Mouse (Mus musculus) embryo, embryonic 11 days (tissue): ENCODE results near the gene Txnip.
"Not testable (repeated sequence)": the region's sequence is repeated elsewhere in the genome, so short reads cannot be mapped to it uniquely, and the experiment has no call there.

ENCODE experiments used
- DNase-seq: peaks from one replicate; pipeline ENCODE4 v3.0.0-alpha.2; 2015

Txnip gene

DNA sequence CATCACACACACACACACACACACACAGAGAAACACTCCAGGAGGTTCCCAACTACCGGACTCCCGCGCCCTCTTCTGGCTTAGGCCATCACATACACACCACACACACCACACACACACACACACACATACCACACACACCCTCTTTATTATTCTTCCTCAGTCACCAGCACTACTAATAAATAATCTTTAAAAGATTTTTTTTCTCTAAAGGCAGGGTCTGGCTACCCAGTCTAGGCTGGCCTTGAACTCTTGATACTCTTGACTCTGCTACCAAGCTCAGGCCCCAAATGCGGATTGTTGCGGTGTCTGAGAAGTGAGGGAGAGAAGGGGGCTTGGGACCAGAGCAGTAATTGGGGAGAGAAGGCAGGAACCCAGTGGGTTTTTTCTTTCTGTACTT is 37.1 kb downstream of the Txnip start:
- DNase-seq = no peak

DNA sequence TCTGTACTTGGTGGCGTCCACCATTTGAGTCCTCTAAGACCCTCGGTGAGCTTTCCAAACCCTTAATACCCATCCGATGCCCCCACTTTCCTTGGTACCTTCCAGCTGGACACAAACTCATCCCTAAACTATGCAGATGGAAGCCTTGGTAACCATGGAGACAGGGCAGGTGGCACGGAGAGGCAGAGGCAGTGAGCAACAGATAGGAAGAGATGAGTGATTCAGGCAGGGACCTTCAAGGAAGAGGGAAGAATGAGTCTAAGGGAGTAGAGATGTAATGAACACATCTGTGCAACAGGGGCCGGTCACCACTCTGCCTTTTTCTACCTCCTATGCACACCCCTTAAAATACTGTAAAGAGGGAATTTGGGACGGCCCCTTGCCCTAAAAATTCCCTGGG is 37.9 kb downstream of the Txnip start:
- no peak for DNase-seq

- DNase-seq = no peak
Observed at GRCm38 (mm10) chr3:96596228-96596707, 38.5 kb downstream of the Txnip start, which contains the start of gene Ankrd34a. Gene Ankrd34a, plus strand, starts transcription at chr3:96596636.

GRCm38 (mm10) chr3:96596855-96597254 is 39.1 kb downstream of the Txnip start:
- DNase-seq = no peak

GRCm38 (mm10) chr3:96597435-96597891 is 39.7 kb downstream of the Txnip start:
- peak; percentile 73 for DNase-seq

DNA sequence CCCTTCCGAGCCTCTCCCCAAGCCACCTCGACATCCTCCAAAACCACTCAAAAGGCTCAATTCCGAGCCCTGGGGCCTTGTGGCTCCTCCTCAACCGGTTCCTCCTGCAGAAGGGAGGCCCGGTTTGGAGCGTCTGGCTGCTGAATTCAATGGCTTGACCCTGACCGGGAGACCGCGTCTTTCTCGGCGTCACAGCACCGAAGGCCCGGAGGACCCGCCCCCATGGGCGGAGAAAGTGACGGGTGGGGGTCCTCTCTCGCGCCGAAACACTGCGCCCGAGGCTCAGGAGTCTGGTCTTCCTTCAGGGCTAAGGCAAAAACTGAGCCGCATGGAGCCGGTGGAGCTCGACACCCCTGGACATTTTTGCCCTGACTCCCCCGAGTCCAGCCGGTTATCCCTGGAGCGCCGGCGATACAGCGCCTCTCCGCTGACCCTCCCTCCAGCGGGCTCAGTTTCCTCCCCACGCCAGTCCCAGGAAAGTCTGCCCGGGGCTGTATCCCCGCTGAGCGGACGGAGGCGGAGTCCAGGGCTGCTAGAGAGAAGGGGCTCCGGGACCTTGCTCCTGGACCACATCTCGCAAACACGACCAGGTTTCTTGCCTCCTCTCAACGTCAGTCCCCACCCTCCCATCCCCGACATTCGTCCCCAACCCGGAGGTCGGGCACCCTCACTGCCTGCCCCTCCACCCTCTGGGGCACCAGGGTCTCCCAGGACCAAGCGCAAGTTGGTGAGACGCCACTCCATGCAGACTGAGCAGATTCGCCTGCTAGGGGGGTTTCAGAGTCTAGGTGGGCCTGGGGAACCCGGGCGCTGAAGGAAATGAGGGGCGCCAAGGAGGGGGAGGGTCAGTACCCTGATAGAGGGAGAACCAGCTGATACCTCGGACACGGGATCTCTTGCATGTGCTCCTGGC is 40.7 kb downstream of the Txnip start:
- DNase-seq = peak; percentile 90

GRCm38 (mm10) chr3:96599069-96599393 is 41.3 kb downstream of the Txnip start:
- DNase-seq = no peak

- DNase-seq = no peak
Observed at GRCm38 (mm10) chr3:96599411-96599810, 41.7 kb downstream of the Txnip start.

- peak; percentile 95 for DNase-seq
Observed at GRCm38 (mm10) chr3:96600639-96601250, 43.0 kb downstream of the Txnip start, which contains the start of gene Lix1l. Gene Lix1l, plus strand, starts transcription at chr3:96601149.

- DNase-seq = peak; percentile 83
Observed at GRCm38 (mm10) chr3:96601251-96601787, 43.6 kb downstream of the Txnip start.

GRCm38 (mm10) chr3:96601941-96602703 is 44.4 kb downstream of the Txnip start:
- no peak for DNase-seq

- no peak for DNase-seq
Observed at GRCm38 (mm10) chr3:96602704-96603084, 44.9 kb downstream of the Txnip start.

DNA sequence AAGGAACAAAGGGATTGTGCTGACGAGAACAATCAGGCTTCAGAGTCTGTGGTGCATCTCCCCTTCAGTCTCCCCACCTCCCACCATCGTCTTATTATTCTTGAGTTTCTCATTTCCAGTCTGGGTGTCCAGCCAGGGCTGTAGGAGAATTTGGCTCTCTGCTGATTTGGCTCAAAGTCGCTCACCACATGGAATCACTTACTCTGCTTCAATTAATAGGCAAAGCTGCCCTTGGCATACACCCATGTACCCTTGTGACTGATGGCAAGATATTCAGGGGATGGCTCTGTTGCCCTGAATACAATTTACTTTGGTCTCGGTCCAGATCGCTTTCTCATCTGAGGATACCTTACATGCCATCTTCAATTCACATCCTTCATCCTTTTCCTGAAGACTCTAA is 45.6 kb downstream of the Txnip start:
- DNase-seq = no peak

GRCm38 (mm10) chr3:96606007-96606406 is 48.2 kb downstream of the Txnip start:
- not testable (repeated sequence) for DNase-seq

- DNase-seq = no peak
Observed at GRCm38 (mm10) chr3:96606618-96607017, 48.9 kb downstream of the Txnip start.
